In genomic region chr4:155214188-155214587, GRCm38 (mm10) we compare ENCODE assay signal across 10 mouse cellular contexts. TPM values are rescaled to one million over a fixed set of nuclear protein-coding genes. Genes with fewer than 3 reads are reported as not detected.
A peak's percentile ranks its signal among the peaks of the same experiment; 100 is the strongest.
DNase-seq lines count a peak whose midpoint lies in the region; ATAC-seq and TF ChIP-seq lines count a peak whose summit lies in the region.
"Had no signal": no experiment of that assay in that cellular context is flagged by ENCODE, and none has a peak within 500 bp of the region (broad histone marks: within the 10 kb centered on the region; RNA-seq: fewer than 3 reads in every experiment).

No protein-coding gene starts in this region.

- no peaks in the 10 kb centered on the region for H3K9me3 ChIP-seq in midbrain, embryonic 10.5 days (replicated peaks)
- H3K9me3 ChIP-seq in midbrain, embryonic 15.5 days = no peaks in the 10 kb centered on the region
- H3K9me3 ChIP-seq in hindbrain, embryonic 10.5 days = peaks cover 3% of the 10 kb centered on the region; the same call in 1 of the 2 replicates
- H3K9me3 ChIP-seq in intestine, embryonic 16.5 days (ENCODE audit: control insufficient read depth, low read length) = no peaks in the 10 kb centered on the region
- H3K9me3 ChIP-seq in stomach, postnatal 0 days (ENCODE audit: control insufficient read depth, low read length) = no peaks in the 10 kb centered on the region
- H3K9me3 ChIP-seq: embryonic facial prominence, embryonic 15.5 days; lung, embryonic 15.5 days had no signal

- 0 out of 2 replicates have a peak overlapping the region, but pooled peaks have one; percentile 19 for H3K27ac ChIP-seq in midbrain, embryonic 10.5 days (replicated peaks)
- no peak overlapping the region for H3K27ac ChIP-seq in midbrain, embryonic 15.5 days
- H3K27ac ChIP-seq in hindbrain, embryonic 10.5 days = peak overlapping the region; percentile 29; the same call in 1 of the 2 replicates
- no peak overlapping the region for H3K27ac ChIP-seq in intestine, embryonic 16.5 days (ENCODE audit: low read length)
- no peak overlapping the region for H3K27ac ChIP-seq in stomach, postnatal 0 days (replicated peaks)
- H3K27ac ChIP-seq: embryonic facial prominence, embryonic 15.5 days; lung, embryonic 15.5 days had no signal

- no peak for DNase-seq in midbrain, embryonic 10.5 days (ENCODE audit: low spot score)
- DNase-seq in hindbrain, embryonic 10.5 days (ENCODE audit: low spot score) = no peak
- DNase-seq in stomach, postnatal 0 days (ENCODE audit: low spot score) = no peak
- no peak for DNase-seq in retina, embryonic 14.5 days (ENCODE audit: low spot score)
- DNase-seq in cerebellum, adult 9-11 months = no peak
- DNase-seq: gastrocnemius, postnatal 36 days had no signal

- ATAC-seq in midbrain, embryonic 15.5 days (replicated peaks) = no peak
- ATAC-seq in intestine, embryonic 16.5 days = no peak
- no peak for ATAC-seq in stomach, postnatal 0 days (ENCODE audit: low FRiP score, low TSS enrichment)

- H3K4me2 ChIP-seq in midbrain, embryonic 15.5 days = no peak overlapping the region
- H3K4me2 ChIP-seq in intestine, embryonic 16.5 days (ENCODE audit: low read depth, low read length) = 0 out of 2 replicates have a peak overlapping the region, but pooled peaks have one; percentile 7
- no peak overlapping the region for H3K4me2 ChIP-seq in stomach, postnatal 0 days (replicated peaks; ENCODE audit: low read depth)
- H3K4me2 ChIP-seq: embryonic facial prominence, embryonic 15.5 days had no signal

- TF ChIP-seq CTCF in stomach, postnatal 0 days (IDR thresholded peaks at IDR 0.05; ENCODE audit: low read depth) = no peak

- H3K4me3 ChIP-seq in midbrain, embryonic 10.5 days = no peak overlapping the region
- H3K4me3 ChIP-seq in midbrain, embryonic 15.5 days = no peak overlapping the region
- no peak overlapping the region for H3K4me3 ChIP-seq in hindbrain, embryonic 10.5 days
- H3K4me3 ChIP-seq in intestine, embryonic 16.5 days (ENCODE audit: low read length) = no peak overlapping the region
- no peak overlapping the region for H3K4me3 ChIP-seq in stomach, postnatal 0 days (ENCODE audit: low read depth, low read length)
- H3K4me3 ChIP-seq: embryonic facial prominence, embryonic 15.5 days; lung, embryonic 15.5 days had no signal

- H3K9ac ChIP-seq in midbrain, embryonic 15.5 days = no peak overlapping the region
- 0 out of 2 replicates have a peak overlapping the region, but pooled peaks have one; percentile 24 for H3K9ac ChIP-seq in intestine, embryonic 16.5 days (ENCODE audit: low read depth, low read length)
- H3K9ac ChIP-seq in stomach, postnatal 0 days (ENCODE audit: low read length) = peak overlapping the region; percentile 32; the same call in 1 of the 2 replicates
- H3K9ac ChIP-seq: embryonic facial prominence, embryonic 15.5 days; lung, embryonic 15.5 days had no signal

- TF ChIP-seq EP300 in stomach, postnatal 0 days (optimal IDR thresholded peaks at IDR 0.05) = no peak

- no peaks in the 10 kb centered on the region for H3K27me3 ChIP-seq in midbrain, embryonic 10.5 days (ENCODE audit: low read depth, poor library complexity, severe bottlenecking)
- no peaks in the 10 kb centered on the region for H3K27me3 ChIP-seq in midbrain, embryonic 15.5 days (replicated peaks)
- no peaks in the 10 kb centered on the region for H3K27me3 ChIP-seq in hindbrain, embryonic 10.5 days (ENCODE audit: insufficient read depth, poor library complexity, severe bottlenecking)
- no peaks in the 10 kb centered on the region for H3K27me3 ChIP-seq in intestine, embryonic 16.5 days (replicated peaks; ENCODE audit: control insufficient read depth, insufficient read depth, low read length)
- H3K27me3 ChIP-seq in stomach, postnatal 0 days (ENCODE audit: control insufficient read depth, insufficient read depth, low read length) = no peaks in the 10 kb centered on the region
- H3K27me3 ChIP-seq: embryonic facial prominence, embryonic 15.5 days; lung, embryonic 15.5 days had no signal

- peaks cover 58% of the 10 kb centered on the region for H3K36me3 ChIP-seq in midbrain, embryonic 10.5 days
- no peaks in the 10 kb centered on the region for H3K36me3 ChIP-seq in midbrain, embryonic 15.5 days (replicated peaks)
- H3K36me3 ChIP-seq in hindbrain, embryonic 10.5 days = peaks cover 46% of the 10 kb centered on the region
- 0 out of 2 replicates have a peak, but pooled peaks cover 8% of the 10 kb centered on the region for H3K36me3 ChIP-seq in intestine, embryonic 16.5 days (ENCODE audit: control insufficient read depth, insufficient read depth, low read length)
- H3K36me3 ChIP-seq in stomach, postnatal 0 days (ENCODE audit: control insufficient read depth, insufficient read depth, low read length) = 0 out of 2 replicates have a peak, but pooled peaks cover 4% of the 10 kb centered on the region

- 86% methylated on average over 6 of the region's 6 CpGs for WGBS in midbrain, embryonic 10.5 days
- WGBS in midbrain, embryonic 15.5 days = 73% methylated on average over 6 of the region's 6 CpGs
- 76% methylated on average over 6 of the region's 6 CpGs for WGBS in hindbrain, embryonic 10.5 days
- WGBS in intestine, embryonic 16.5 days = 69% methylated on average over 6 of the region's 6 CpGs
- WGBS in stomach, postnatal 0 days = 64% methylated on average over 6 of the region's 6 CpGs

- H3K4me1 ChIP-seq in midbrain, embryonic 10.5 days = peaks cover 74% of the 10 kb centered on the region
- H3K4me1 ChIP-seq in midbrain, embryonic 15.5 days = peaks cover 72% of the 10 kb centered on the region
- H3K4me1 ChIP-seq in hindbrain, embryonic 10.5 days (replicated peaks) = peaks cover 95% of the 10 kb centered on the region
- peaks cover 71% of the 10 kb centered on the region for H3K4me1 ChIP-seq in intestine, embryonic 16.5 days (ENCODE audit: control insufficient read depth, insufficient read depth, low read length)
- H3K4me1 ChIP-seq in stomach, postnatal 0 days (replicated peaks; ENCODE audit: control insufficient read depth, insufficient read depth) = peaks cover 45% of the 10 kb centered on the region

RNA-seq across cellular contexts. Expression of gene Ski, which starts 8.2 kb away (rescaled TPM):
- 8.9 and 10.1 TPM in 2 replicates for polyA plus RNA-seq in midbrain, embryonic 10.5 days (2016; fragmentation: Nextera tagmentation; extraction: Ambion mirVana)
- polyA plus RNA-seq in midbrain, embryonic 15.5 days (2015; fragmentation: Nextera tagmentation; extraction: Ambion mirVana) = 10.1 and 10.8 TPM in 2 replicates
- polyA plus RNA-seq in hindbrain, embryonic 10.5 days (2016; fragmentation: Nextera tagmentation; extraction: Ambion mirVana) = 9.3 and 10.1 TPM in 2 replicates
- polyA plus RNA-seq in intestine, embryonic 16.5 days (2015; fragmentation: Nextera tagmentation; extraction: Ambion mirVana) = 11.4 and 11.7 TPM in 2 replicates
- polyA plus RNA-seq in stomach, postnatal 0 days (2015; fragmentation: Nextera tagmentation; extraction: Ambion mirVana) = 9.7 and 10.8 TPM in 2 replicates

RNA-seq across cellular contexts. Expression of gene Faap20, which starts 35.4 kb away (rescaled TPM):
- 118 and 120 TPM in 2 replicates for polyA plus RNA-seq in midbrain, embryonic 10.5 days (2016; fragmentation: Nextera tagmentation; extraction: Ambion mirVana)
- 78.5 and 87.4 TPM in 2 replicates for polyA plus RNA-seq in midbrain, embryonic 15.5 days (2015; fragmentation: Nextera tagmentation; extraction: Ambion mirVana)
- 115 and 118 TPM in 2 replicates for polyA plus RNA-seq in hindbrain, embryonic 10.5 days (2016; fragmentation: Nextera tagmentation; extraction: Ambion mirVana)
- 60.3 and 70.4 TPM in 2 replicates for polyA plus RNA-seq in intestine, embryonic 16.5 days (2015; fragmentation: Nextera tagmentation; extraction: Ambion mirVana)
- polyA plus RNA-seq in stomach, postnatal 0 days (2015; fragmentation: Nextera tagmentation; extraction: Ambion mirVana) = 43.5 and 46.3 TPM in 2 replicates

Comparison
In these comparisons a context has a peak if more than half of its experiments do, and no peak if none do; other contexts are left out.
1. H3K27ac ChIP-seq: peak in midbrain, embryonic 10.5 days (single experiment) and hindbrain, embryonic 10.5 days (single experiment); none in midbrain, embryonic 15.5 days (single experiment), intestine, embryonic 16.5 days (single experiment) and stomach, postnatal 0 days (single experiment).